Comparison of ENCODE assay signal across 16 mouse cellular contexts in the genomic region with DNA sequence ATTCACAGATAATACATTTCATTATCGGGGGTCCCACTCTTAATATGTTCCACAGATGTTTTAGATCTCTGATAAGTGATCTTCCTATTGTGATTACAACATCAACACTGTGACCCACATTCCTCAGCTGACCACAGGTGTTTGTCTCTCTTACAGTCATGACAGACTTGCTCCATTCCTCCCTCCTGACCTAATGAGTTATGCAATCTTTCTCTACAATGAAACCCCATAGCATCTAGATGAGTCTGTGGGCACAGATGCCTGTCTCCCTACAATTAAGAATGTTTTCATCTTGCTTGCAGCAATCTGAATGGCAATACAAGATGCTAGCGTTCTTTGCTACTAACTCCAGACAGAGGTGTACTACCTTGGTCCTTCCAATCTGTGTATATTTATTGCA. TPM values are rescaled to one million over a fixed set of nuclear protein-coding genes. Genes with fewer than 3 reads are reported as not detected.
DNase-seq lines count a peak whose midpoint lies in the region; ATAC-seq lines count a peak whose summit lies in the region.
"Had no signal": no experiment of that assay in that cellular context is flagged by ENCODE, and none has a peak within 500 bp of the region (broad histone marks: within the 10 kb centered on the region; RNA-seq: fewer than 3 reads in every experiment).

No protein-coding gene starts in this region.

- peak; percentile 64 for DNase-seq in 416B (ENCODE audit: low read depth)
- peak; percentile 58 for DNase-seq in Muller cell, postnatal 12 days (ENCODE audit: inconsistent ontology term)
- DNase-seq in left cerebral cortex, postnatal 4 days = no peak
- no peak for DNase-seq in thymus, postnatal 4 days
- no peak for DNase-seq in urinary bladder, postnatal 25 days (ENCODE audit: low spot score)
- DNase-seq: adrenal gland, postnatal 10 days; cerebellum, adult 11-12 months; cerebellum, adult 9-10 months; cerebellum, postnatal 25 days; gastrocnemius, postnatal 10 days had no signal

- intact Hi-C loops in left cerebral cortex, postnatal 4 days (cut with DNase I) = loop anchor here (10.0 kb wide), 1 partner anchor 134 kb away; a partner anchor contains a TSS

- peak; percentile 81 for ATAC-seq in granulocyte monocyte progenitor cell, adult 5-6 weeks (replicated peaks; ENCODE audit: poor library complexity, severe bottlenecking)
- ATAC-seq: forebrain, embryonic 16.5 days had no signal

RNA-seq across cellular contexts. Expression of a gene that starts 1.4 kb away (rescaled TPM):
- 0.38 TPM in 1 of 2 replicates, not detected in the other for total RNA-seq in granulocyte monocyte progenitor cell, adult 5-6 weeks (2014; fragmentation: Nextera tagmentation)
- total RNA-seq in granulocyte monocyte progenitor cell, adult 5-6 weeks (2017) = not detected in 2 replicates
- total RNA-seq in left cerebral cortex, postnatal 4 days (2021) = under 1 TPM; 0.22 to 0.24 TPM

RNA-seq across cellular contexts. Expression of a gene that starts 26.9 kb away (rescaled TPM):
- total RNA-seq in granulocyte monocyte progenitor cell, adult 5-6 weeks (2014; fragmentation: Nextera tagmentation) = not detected in 2 replicates
- total RNA-seq in granulocyte monocyte progenitor cell, adult 5-6 weeks (2017) = not detected in 2 replicates
- not detected for total RNA-seq in left cerebral cortex, postnatal 4 days (2021)
- total RNA-seq: adrenal gland, postnatal 10 days; CH12.LX; gastrocnemius, postnatal 10 days; gastrocnemius, postnatal 4 days; heart, adult 8-10 months; heart, postnatal 25 days had no signal

Comparison
In these comparisons a context has a peak if more than half of its experiments do, and no peak if none do; other contexts are left out.
1. DNase-seq: peak in 416B (single experiment) and Muller cell, postnatal 12 days (single experiment); none in left cerebral cortex, postnatal 4 days (single experiment), thymus, postnatal 4 days (single experiment) and urinary bladder, postnatal 25 days (single experiment).